Mouse (Mus musculus) layer of hippocampus, adult 9-10 months (tissue): Measurements from ENCODE around the gene Rnf130.

Experiments used
- DNase-seq: peaks from one replicate; pipeline ENCODE4 v3.0.0; 2022; ENCODE audit warnings: low spot score

Rnf130 gene

DNA sequence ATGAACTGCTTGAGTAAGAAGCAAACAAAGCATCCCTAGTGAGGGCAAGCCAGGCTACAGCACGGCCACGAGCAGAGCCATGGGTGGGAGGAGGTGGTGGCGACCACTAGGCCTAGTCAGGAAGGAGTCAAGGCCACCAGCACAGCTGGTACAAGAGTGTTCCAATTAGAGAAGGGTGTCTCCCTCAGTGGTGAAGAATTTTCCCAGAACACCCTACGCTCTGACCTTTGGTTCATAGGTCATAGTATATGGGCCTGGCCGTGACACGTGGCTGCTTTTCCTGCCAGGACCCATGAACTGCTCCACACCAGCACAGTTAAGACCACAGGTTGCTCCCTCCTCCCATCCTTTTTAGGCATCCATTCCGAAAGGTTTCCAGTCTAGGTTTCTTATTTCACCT, 114.4 kb downstream of the Rnf130 start:
- DNase-seq: no peak

DNA sequence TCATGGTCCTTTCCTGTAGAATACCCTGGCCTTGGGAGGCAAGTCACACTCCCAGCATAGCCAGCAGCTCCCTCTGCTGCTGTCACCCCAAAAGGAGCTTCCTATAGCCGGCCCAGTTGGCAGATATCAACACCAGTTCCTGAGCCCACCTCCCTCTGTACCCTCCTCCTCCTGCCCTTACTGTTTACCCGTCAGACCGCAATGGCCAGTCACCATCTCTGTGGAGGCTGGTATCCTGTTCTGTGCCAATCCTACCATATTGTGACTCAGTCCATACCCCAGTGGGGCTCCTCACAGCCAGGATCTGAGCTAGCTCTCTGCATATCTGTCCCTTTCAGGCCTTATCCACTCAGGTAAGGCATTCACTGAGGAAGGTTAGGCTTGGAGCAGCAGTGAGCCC, 120.4 kb downstream of the Rnf130 start:
- DNase-seq: no peak

DNA sequence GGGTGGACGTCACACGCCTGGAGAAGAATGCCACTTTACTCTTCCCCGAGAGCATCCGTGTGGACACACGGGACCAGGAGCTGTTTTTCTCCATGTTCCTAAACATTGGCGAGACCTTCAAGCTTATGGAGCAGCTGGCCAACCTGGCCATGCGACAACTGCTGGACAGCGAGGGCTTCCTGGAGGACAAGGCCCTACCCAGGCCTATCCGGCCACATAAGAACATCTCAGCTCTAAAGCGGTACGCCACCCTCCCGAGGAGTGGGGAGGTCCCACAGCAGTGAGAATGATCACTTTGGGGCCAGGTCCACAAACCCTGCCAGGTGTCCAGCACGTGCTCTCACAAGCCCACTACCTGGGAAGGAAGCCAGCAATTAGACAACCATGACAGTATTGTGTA, 121.0 kb downstream of the Rnf130 start:
- DNase-seq: no peak

GRCm38 (mm10) chr11:50147267-50147957, 122.3 kb downstream of the Rnf130 start:
- DNase-seq: no peak

GRCm38 (mm10) chr11:50147958-50148476, 122.9 kb downstream of the Rnf130 start:
- DNase-seq: no peak

DNA sequence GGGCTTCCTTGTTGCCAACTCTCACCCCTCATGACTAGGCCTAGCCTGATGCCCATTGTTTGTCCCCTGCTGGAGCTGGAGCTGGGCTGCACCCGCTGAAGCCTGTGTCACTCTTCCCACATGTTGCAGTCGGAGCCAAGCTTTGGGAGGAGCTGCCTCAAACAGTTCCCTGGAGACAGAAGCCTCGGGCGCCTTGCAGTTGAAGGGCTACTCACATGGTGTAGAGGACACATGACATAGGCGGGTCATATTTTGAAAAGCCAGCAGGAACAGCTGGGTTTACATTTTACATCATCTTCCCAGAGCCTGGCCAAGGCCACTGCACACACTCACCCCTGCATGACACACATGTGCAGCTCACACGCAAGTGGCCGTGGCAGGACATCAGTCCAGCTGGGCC, 124.1 kb downstream of the Rnf130 start:
- DNase-seq: no peak

GRCm38 (mm10) chr11:50149603-50150150, 124.5 kb downstream of the Rnf130 start:
- DNase-seq: no peak

DNA sequence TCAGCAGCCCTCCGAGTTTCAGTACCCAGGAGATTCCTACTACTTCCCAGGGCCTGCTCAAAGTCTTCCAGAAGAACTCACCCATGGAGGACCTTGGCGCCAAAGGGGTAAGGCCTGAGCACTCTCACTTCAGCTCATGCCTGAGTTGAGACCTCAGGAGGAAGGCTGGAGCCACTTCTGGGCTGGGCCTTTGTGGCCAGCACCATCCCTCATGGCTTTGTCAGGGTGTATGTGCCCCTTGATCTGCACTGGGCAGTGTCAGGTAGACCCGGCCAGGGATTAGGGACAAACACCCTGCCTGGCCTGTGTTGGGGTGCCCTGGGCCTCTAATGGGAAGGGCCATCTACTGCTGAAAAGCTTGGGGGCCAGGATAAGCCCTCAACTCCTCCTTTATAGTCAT, 126.2 kb downstream of the Rnf130 start:
- DNase-seq: no peak

- no peak for DNase-seq
These were observed 129.0 kb downstream of the Rnf130 start for GRCm38 (mm10) chr11:50154166-50154565.
